26 mouse cellular contexts compared by ENCODE assay signal in genomic region chr6:12957797-12958196, GRCm38 (mm10).
DNase-seq lines count a peak whose midpoint lies in the region; ATAC-seq and TF ChIP-seq lines count a peak whose summit lies in the region.
"Had no signal": no experiment of that assay in that cellular context is flagged by ENCODE, and none has a peak within 500 bp of the region (broad histone marks: within the 10 kb centered on the region; RNA-seq: fewer than 3 reads in every experiment).

No protein-coding gene starts in this region.

- H3K27ac ChIP-seq in layer of hippocampus, adult 2 months, result no peak overlapping the region
- H3K27ac ChIP-seq: embryonic facial prominence, embryonic 12.5 days; forebrain, embryonic 13.5 days; heart, adult 2 months; hindbrain, embryonic 12.5 days; kidney, embryonic 15.5 days; limb, embryonic 15.5 days; liver, embryonic 14.5 days had no signal

- no peak for TF ChIP-seq CTCF in layer of hippocampus, adult 2 months (conservative IDR thresholded peaks at IDR 0.05)

- intact Hi-C loops in left cerebral cortex, postnatal 14 days (cut with DNase I), result no loop called here
- intact Hi-C loops in left cerebral cortex, postnatal 36 days (cut with DNase I), result no loop called here

- peak; percentile 3 to 27 for DNase-seq in left cerebral cortex, postnatal 14 days (ENCODE audit: low spot score in 2 of 2)
- no peak for DNase-seq in left cerebral cortex, postnatal 36 days (ENCODE audit: low spot score in 2 of 2)
- DNase-seq in brain, adult 2 months (ENCODE audit: low read depth, low spot score), result peak; percentile 65
- peak; percentile 39 to 51 for DNase-seq in layer of hippocampus, adult 2 months (ENCODE audit: low spot score in 2 of 2)
- DNase-seq in layer of hippocampus, postnatal 36 days, result peak; percentile 5 to 32
- DNase-seq in heart, adult 8-10 months (ENCODE audit: low spot score), result no peak
- DNase-seq: adrenal gland, adult 8-10 months; B cell, adult 2 months; cerebellum, adult 18-20 months; cerebellum, postnatal 25 days; gastrocnemius, postnatal 36 days; heart, adult 2 months; kidney, adult 11 months; kidney, postnatal 4 days; lung, embryonic 14.5 days; lung, postnatal 36 days; midbrain, embryonic 14.5 days had no signal

- peak overlapping the region; percentile 13; the same call in 1 of the 2 replicates for H3K4me3 ChIP-seq in layer of hippocampus, adult 2 months
- H3K4me3 ChIP-seq: embryonic facial prominence, embryonic 12.5 days; forebrain, embryonic 13.5 days; heart, adult 2 months; hindbrain, embryonic 12.5 days; kidney, embryonic 15.5 days; limb, embryonic 15.5 days; megakaryocyte, embryonic 14.5 days had no signal

- ATAC-seq in CD4-positive, CD25-positive, alpha-beta regulatory T cell, adult 4 months, result no peak
- ATAC-seq: activated CD4-positive, CD25-positive, alpha-beta regulatory T cell, adult 4 months; forebrain, embryonic 13.5 days had no signal

Comparison
In these comparisons a context has a peak if more than half of its experiments do, and no peak if none do; other contexts are left out.
1. DNase-seq: peak in left cerebral cortex, postnatal 14 days (2 of 2), brain, adult 2 months (single experiment), layer of hippocampus, adult 2 months (2 of 2) and layer of hippocampus, postnatal 36 days (2 of 2); none in left cerebral cortex, postnatal 36 days (0 of 2) and heart, adult 8-10 months (single experiment).